In genomic region chr2:167278751-167279526, GRCm38 (mm10) we compare ENCODE assay signal across 8 mouse cellular contexts. TPM values are rescaled to one million over a fixed set of nuclear protein-coding genes. Genes with fewer than 3 reads are reported as not detected.
DNase-seq lines count a peak whose midpoint lies in the region; ATAC-seq lines count a peak whose summit lies in the region.

No protein-coding gene starts in this region.

- no peak overlapping the region for H3K4me3 ChIP-seq in neural tube, embryonic 15.5 days (replicated peaks)
- H3K4me3 ChIP-seq in forebrain, embryonic 16.5 days (replicated peaks; ENCODE audit: low read length), result no peak overlapping the region

- H3K27me3 ChIP-seq in neural tube, embryonic 15.5 days (replicated peaks), result peaks cover 7% of the 10 kb centered on the region
- H3K27me3 ChIP-seq in forebrain, embryonic 16.5 days (replicated peaks; ENCODE audit: control insufficient read depth, insufficient read depth, low read length), result no peaks in the 10 kb centered on the region

- no peak overlapping the region for H3K9ac ChIP-seq in neural tube, embryonic 15.5 days (replicated peaks)
- no peak overlapping the region for H3K9ac ChIP-seq in forebrain, embryonic 16.5 days (replicated peaks; ENCODE audit: low read depth, low read length)

- DNase-seq in neural tube, embryonic 10.5 days (ENCODE audit: extremely low spot score, low spot score), result peak; percentile 67
- peak; percentile 65 to 82 for DNase-seq in cerebellum, adult 18-20 months
- DNase-seq in induced T-regulatory cell, adult 2 months (ENCODE audit: low read depth), result peak; percentile 80
- peak; percentile 54 to 58 for DNase-seq in left cerebral cortex, postnatal 25 days (ENCODE audit: low spot score in 2 of 2)
- DNase-seq in spleen, postnatal 10 days (ENCODE audit: low spot score in 2 of 2), result peak; percentile 51 to 80

- no peaks in the 10 kb centered on the region for H3K36me3 ChIP-seq in neural tube, embryonic 15.5 days
- H3K36me3 ChIP-seq in forebrain, embryonic 16.5 days (ENCODE audit: control insufficient read depth, insufficient read depth), result no peaks in the 10 kb centered on the region

- 59% methylated on average over 17 of the region's 17 CpGs for WGBS in neural tube, embryonic 15.5 days
- 59% methylated on average over 17 of the region's 17 CpGs for WGBS in forebrain, embryonic 16.5 days

- no peak overlapping the region for H3K27ac ChIP-seq in neural tube, embryonic 15.5 days (replicated peaks)
- H3K27ac ChIP-seq in forebrain, embryonic 16.5 days (ENCODE audit: low read length), result no peak overlapping the region

- no peak for ATAC-seq in neural tube, embryonic 15.5 days (ENCODE audit: low FRiP score)
- 0 out of 2 replicates have a peak, but pooled peaks have one; percentile 26 for ATAC-seq in forebrain, embryonic 16.5 days
- ATAC-seq in megakaryocyte-erythroid progenitor cell, adult 5-6 weeks (replicated peaks; ENCODE audit: low FRiP score, low TSS enrichment, poor library complexity, severe bottlenecking), result peak; percentile 80

- H3K4me2 ChIP-seq in neural tube, embryonic 15.5 days, result no peak overlapping the region
- H3K4me2 ChIP-seq in forebrain, embryonic 16.5 days (ENCODE audit: low read length), result no peak overlapping the region

- peaks cover 6% of the 10 kb centered on the region; the same call in 1 of the 2 replicates for H3K4me1 ChIP-seq in neural tube, embryonic 15.5 days
- H3K4me1 ChIP-seq in forebrain, embryonic 16.5 days (replicated peaks; ENCODE audit: control insufficient read depth, insufficient read depth, low read length), result 0 out of 2 replicates have a peak, but pooled peaks cover 2% of the 10 kb centered on the region

- H3K9me3 ChIP-seq in neural tube, embryonic 15.5 days (replicated peaks), result no peaks in the 10 kb centered on the region
- H3K9me3 ChIP-seq in forebrain, embryonic 16.5 days (ENCODE audit: control insufficient read depth, low read length), result no peaks in the 10 kb centered on the region

- intact Hi-C loops in left cerebral cortex, postnatal 25 days (cut with DNase I), result loop anchor here (1.0 to 5.0 kb wide), 3 partner anchors 57 to 207 kb away; no protein-coding TSS in a partner anchor

RNA-seq across cellular contexts. Expression of gene Ptgis, which starts 38.5 kb away (rescaled TPM):
- 5.6 and 6.7 TPM in 2 replicates for polyA plus RNA-seq in neural tube, embryonic 15.5 days (2015; fragmentation: Nextera tagmentation; extraction: Ambion mirVana)
- polyA plus RNA-seq in forebrain, embryonic 16.5 days (2015; fragmentation: Nextera tagmentation; extraction: Ambion mirVana), result 3.1 and 3.5 TPM in 2 replicates
- total RNA-seq in left cerebral cortex, postnatal 25 days (2021), result 1 to 10 TPM; 1.6 to 2.7 TPM
- not detected in 2 replicates for total RNA-seq in megakaryocyte-erythroid progenitor cell, adult 5-6 weeks (2014; fragmentation: Nextera tagmentation)
- not detected in 2 replicates for total RNA-seq in megakaryocyte-erythroid progenitor cell, adult 5-6 weeks (2017)
